Mouse (Mus musculus) liver, adult 2 months (tissue): ENCODE data around the gene Naaladl1.

ENCODE experiments used
- CTCF ChIP-seq: fragments of 200-500 bp; IDR thresholded peaks from 2 replicates; pipeline ENCODE4 v1.5.1; 2011; ENCODE audit warnings: low read depth, low read length, control low read depth
- POLR2A ChIP-seq: fragments of 200-500 bp; IDR thresholded peaks from 2 replicates; pipeline ENCODE4 v1.6.1; 2011; ENCODE audit warnings: low read length, control low read depth; ENCODE audit not compliant: insufficient read depth; ENCODE audit errors: extremely low read depth

GRCm38 (mm10) chr19:6082156-6082555 lies 23.4 kb upstream of the Naaladl1 start, which contains the start of gene Gm28374:
- TF ChIP-seq POLR2A (no peak), CTCF (no peak)
